19 mouse cellular contexts compared by ENCODE assay signal in the genomic region with DNA sequence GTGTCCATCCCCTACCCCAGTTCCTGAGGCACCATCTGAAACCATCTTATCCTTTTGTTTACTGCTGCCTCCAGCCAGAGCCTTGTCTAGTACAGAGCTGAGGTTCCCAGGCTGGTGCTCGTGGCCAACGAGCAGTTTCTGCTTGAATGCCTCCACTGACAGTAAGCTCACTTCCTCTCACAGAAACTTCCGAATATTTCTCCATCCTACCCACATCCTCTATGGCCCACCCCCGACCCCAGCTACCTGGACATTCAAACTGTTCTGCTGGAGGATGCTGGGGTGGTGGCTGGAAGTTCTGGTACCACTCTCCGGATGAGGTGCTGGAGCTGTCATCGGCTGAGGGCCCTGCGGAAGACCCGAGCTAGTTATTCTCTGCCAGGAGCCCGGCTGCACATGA. TPM values are rescaled to one million over a fixed set of nuclear protein-coding genes. Genes with fewer than 3 reads are reported as not detected.
DNase-seq lines count a peak whose midpoint lies in the region.
"Had no signal": no experiment of that assay in that cellular context is flagged by ENCODE, and none has a peak within 500 bp of the region (broad histone marks: within the 10 kb centered on the region; RNA-seq: fewer than 3 reads in every experiment).

No protein-coding gene starts in this region.

- intact Hi-C loops in heart, postnatal 25 days (cut with DNase I): no loop called here

- DNase-seq in cerebellum, adult 9-11 months: peak; percentile 16
- no peak for DNase-seq in cerebellum, adult 11 months
- peak; percentile 21 to 22 for DNase-seq in spleen, postnatal 36 days (ENCODE audit: low spot score in 2 of 2)
- no peak for DNase-seq in spleen, adult 12 weeks (ENCODE audit: low spot score)
- peak; percentile 51 for DNase-seq in induced T-regulatory cell, adult 2 months (ENCODE audit: low read depth)
- DNase-seq in splenic B cell, adult 2 months (ENCODE audit: low read depth, low spot score): peak; percentile 59
- DNase-seq in gastrocnemius, adult 18-20 months (ENCODE audit: low spot score): no peak
- no peak for DNase-seq in heart, postnatal 25 days (ENCODE audit: low spot score)
- DNase-seq: adrenal gland, adult 2 months; adrenal gland, postnatal 25 days; cerebellum, postnatal 10 days; embryo, embryonic 11 days; gastrocnemius, postnatal 25 days; heart, adult 11 months; heart, postnatal 10 days had no signal

- H3K27me3 ChIP-seq in splenic B cell, adult 2 months (ENCODE audit: control insufficient read depth, insufficient read depth, low read length, poor library complexity, severe bottlenecking): no peaks in the 10 kb centered on the region
- H3K27me3 ChIP-seq: embryonic facial prominence, embryonic 15.5 days had no signal

- no peaks in the 10 kb centered on the region for H3K36me3 ChIP-seq in splenic B cell, adult 2 months (ENCODE audit: control insufficient read depth, insufficient read depth, low read length, poor library complexity, severe bottlenecking)
- H3K36me3 ChIP-seq: embryonic facial prominence, embryonic 15.5 days; heart, embryonic 10.5 days had no signal

RNA-seq across cellular contexts. Expression of a gene that starts 39.5 kb away (rescaled TPM):
- not detected for total RNA-seq in gastrocnemius, adult 18-20 months (2021)
- under 1 TPM; 0.16 to 0.36 TPM for total RNA-seq in heart, postnatal 25 days (2021)
- total RNA-seq: adrenal gland, adult 2 months; adrenal gland, postnatal 25 days had no signal

RNA-seq across cellular contexts. Expression of a gene that starts 49.2 kb away (rescaled TPM):
- total RNA-seq in gastrocnemius, adult 18-20 months (2021): under 1 TPM; 0.23 to 0.55 TPM
- total RNA-seq in heart, postnatal 25 days (2021): 1 to 10 TPM; 2.1 to 2.2 TPM
- total RNA-seq: common myeloid progenitor, adult 5-6 weeks had no signal

RNA-seq across cellular contexts. Expression of a gene that starts 51.5 kb away (rescaled TPM):
- total RNA-seq in gastrocnemius, adult 18-20 months (2021): not detected
- under 1 TPM; 0.34 to 0.48 TPM for total RNA-seq in heart, postnatal 25 days (2021)
- total RNA-seq: common myeloid progenitor, adult 5-6 weeks; ES-E14 had no signal

Comparison
In these comparisons a context has a peak if more than half of its experiments do, and no peak if none do; other contexts are left out.
1. DNase-seq: peak in cerebellum, adult 9-11 months (single experiment), spleen, postnatal 36 days (2 of 2), induced T-regulatory cell, adult 2 months (single experiment) and splenic B cell, adult 2 months (single experiment); none in cerebellum, adult 11 months (single experiment), spleen, adult 12 weeks (single experiment), gastrocnemius, adult 18-20 months (single experiment) and heart, postnatal 25 days (single experiment).